Mouse (Mus musculus) liver, embryonic 14.5 days (tissue): ENCODE results near the gene Shld1. TPM values are rescaled to one million over a fixed set of nuclear protein-coding genes. Genes with fewer than 3 reads are reported as not detected.

Source experiments
- ATAC-seq: fragments of 200-750 bp; cut with Nextera tagmentation; 2 replicates; pipeline ENCODE4 v1.8.0; 2017; ENCODE audit warnings: moderate number of reproducible peaks, mild to moderate bottlenecking, moderate library complexity; ENCODE audit not compliant: insufficient read depth
- DNase-seq, 3 experiments: peaks; one replicate each; pipeline ENCODE4 v3.0.0-alpha.2; 2012 to 2013; ENCODE audit warnings: low read depth in 3 of 3, low spot score in 3 of 3
- H3K27ac ChIP-seq: fragments of 300-500 bp; sonication (generic); 2 replicates; pipeline ENCODE4 v1.5.1; 2014; ENCODE audit warnings: moderate library complexity, mild to moderate bottlenecking, control low read depth, inconsistent platforms
- H3K27me3 ChIP-seq: fragments of 300-500 bp; sonication (generic); 2 replicates; pipeline ENCODE4 v1.6.1; 2014; ENCODE audit warnings: mild to moderate bottlenecking, low read length, moderate library complexity; ENCODE audit not compliant: control insufficient read depth, insufficient read depth
- H3K36me3 ChIP-seq: fragments of 300-500 bp; sonication (generic); replicated peaks from 2 replicates; pipeline ENCODE4 v1.6.1; 2014; ENCODE audit warnings: low read depth; ENCODE audit not compliant: control insufficient read depth, insufficient read depth
- H3K4me1 ChIP-seq, 2 experiments: fragments of 200-500 bp in 1 of 2; fragments of 300-500 bp in 1 of 2; sonication (generic) in 1 of 2; replicated peaks; 2 replicates each; pipeline ENCODE4 v1.6.1; 2012 to 2014; ENCODE audit warnings: antibody characterized with exemption in 1 of 2, inconsistent platforms in 1 of 2, low read length in 1 of 2; ENCODE audit not compliant: control insufficient read depth in 2 of 2, insufficient read depth in 2 of 2
- H3K4me2 ChIP-seq: fragments of 300-500 bp; sonication (generic); 2 replicates; pipeline ENCODE4 v1.6.1; 2014; ENCODE audit warnings: low read depth, mild to moderate bottlenecking, control low read depth, moderate library complexity
- H3K4me3 ChIP-seq, 2 experiments: fragments of 200-500 bp in 1 of 2; fragments of 300-500 bp in 1 of 2; sonication (generic) in 1 of 2; 2 replicates each; pipeline ENCODE4 v1.5.1; 2012 to 2014; ENCODE audit warnings: low read depth in 2 of 2, low read length in 2 of 2, mild to moderate bottlenecking in 2 of 2, control low read depth in 1 of 2, inconsistent platforms in 1 of 2, moderate library complexity in 1 of 2; ENCODE audit not compliant: insufficient read depth in 1 of 2
- H3K9ac ChIP-seq: fragments of 300-500 bp; sonication (generic); replicated peaks from 2 replicates; pipeline ENCODE4 v1.6.1; 2014; ENCODE audit warnings: mild to moderate bottlenecking, control low read depth, moderate library complexity
- H3K9me3 ChIP-seq: fragments of 300-500 bp; sonication (generic); 2 replicates; pipeline ENCODE4 v1.6.1; 2016; ENCODE audit warnings: low read length, mixed read lengths; ENCODE audit not compliant: control insufficient read depth
- CTCF ChIP-seq: IDR thresholded peaks from 2 replicates; pipeline ENCODE4 v1.5.1; 2016; ENCODE audit warnings: antibody characterized with exemption, low read depth, control low read depth
- EP300 ChIP-seq: IDR thresholded peaks from 2 replicates; pipeline ENCODE4 v1.6.1; 2016; ENCODE audit warnings: antibody characterized with exemption, low read depth
- WGBS: fragments of 180-500 bp; shearing (Covaris S2); extraction: QIAGEN DNeasy Blood & Tissue Kit; methylation state at CpG from one replicate; pipeline ENCODE4 v1.1.7; 2014; ENCODE audit not compliant: insufficient replicate concordance; 5-methylcytosine and 5-hydroxymethylcytosine counted together
- polyA plus RNA-seq, 2 experiments: library from polyadenylated mRNA; depleted of rRNA in 1 of 2; stranded (reverse) in 1 of 2; unstranded in 1 of 2; fragments of >200 nt; fragmentation: Nextera tagmentation in 1 of 2; extraction: Ambion mirVana in 1 of 2; gene quantifications; 2 replicates each; pipeline versions ENCODE4 v1.2.1 to v1.2.3; 2012 to 2014

Gene Shld1
- polyA plus RNA-seq, 2 experiments: 6.3 to 10.1 TPM

DNA sequence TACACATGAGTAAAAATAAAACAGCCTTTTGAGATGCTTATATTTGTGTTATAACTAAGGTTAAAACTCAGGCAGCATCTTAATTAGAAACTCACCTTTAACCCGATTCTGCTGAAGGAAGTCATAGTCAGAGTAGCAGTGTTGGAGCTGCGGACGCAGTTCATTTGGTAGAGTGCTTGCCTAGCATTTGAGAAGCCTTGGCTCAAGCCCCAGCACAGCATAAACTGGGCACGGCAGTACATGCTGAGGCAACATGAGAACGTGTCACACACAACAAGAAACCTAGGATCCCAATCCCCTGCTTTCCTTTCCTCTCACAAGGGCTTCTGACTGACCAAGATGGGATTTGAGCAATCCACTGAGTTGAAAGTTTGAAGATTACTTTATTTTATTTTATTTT is 58.1 kb downstream of the Shld1 start:
- Histone ChIP-seq H3K4me1 (no peaks in the 10 kb centered on the region), H3K9me3 (no peaks in the 10 kb centered on the region), H3K27ac (no peak overlapping the region), H3K4me3 (no peak overlapping the region), H3K9ac (no peak overlapping the region), H3K36me3 (no peaks in the 10 kb centered on the region), H3K4me2 (no peak overlapping the region), H3K27me3 (no peaks in the 10 kb centered on the region)
- WGBS: 70% methylated on average over 5 of the region's 5 CpGs
- TF ChIP-seq CTCF (no peak), EP300 (no peak)
- no peak for ATAC-seq
- DNase-seq: no peak

DNA sequence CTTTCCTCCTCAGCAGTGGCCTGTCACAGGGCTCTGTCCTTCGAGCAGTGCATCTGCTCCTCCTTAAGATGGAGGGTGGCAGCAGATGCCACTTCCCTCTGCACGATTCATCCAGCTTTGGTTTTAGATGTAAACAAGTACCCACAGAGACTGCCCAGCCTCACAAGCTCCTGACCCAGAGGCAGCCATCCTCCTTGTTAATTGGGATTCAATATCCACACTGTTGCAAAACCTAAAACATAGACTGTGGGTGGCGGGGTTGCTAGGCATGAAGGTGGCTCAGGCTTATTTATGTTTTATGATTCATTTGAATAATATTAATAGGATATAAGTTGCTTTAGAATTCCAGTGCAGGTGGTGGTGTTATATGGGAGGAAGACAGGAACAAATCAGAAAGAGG is 59.4 kb downstream of the Shld1 start:
- no peaks in the 10 kb centered on the region for H3K9me3 ChIP-seq
- H3K27ac ChIP-seq: no peak overlapping the region
- no peak for TF ChIP-seq CTCF
- TF ChIP-seq EP300: no peak
- DNase-seq: no peak
- no peaks in the 10 kb centered on the region for H3K4me1 ChIP-seq
- no peaks in the 10 kb centered on the region for H3K27me3 ChIP-seq
- no peak overlapping the region for H3K4me3 ChIP-seq
- H3K9ac ChIP-seq: no peak overlapping the region
- no peak overlapping the region for H3K4me2 ChIP-seq
- H3K36me3 ChIP-seq: no peaks in the 10 kb centered on the region
- no peak for ATAC-seq
- WGBS: 58% methylated on average over 3 of the region's 3 CpGs

DNA sequence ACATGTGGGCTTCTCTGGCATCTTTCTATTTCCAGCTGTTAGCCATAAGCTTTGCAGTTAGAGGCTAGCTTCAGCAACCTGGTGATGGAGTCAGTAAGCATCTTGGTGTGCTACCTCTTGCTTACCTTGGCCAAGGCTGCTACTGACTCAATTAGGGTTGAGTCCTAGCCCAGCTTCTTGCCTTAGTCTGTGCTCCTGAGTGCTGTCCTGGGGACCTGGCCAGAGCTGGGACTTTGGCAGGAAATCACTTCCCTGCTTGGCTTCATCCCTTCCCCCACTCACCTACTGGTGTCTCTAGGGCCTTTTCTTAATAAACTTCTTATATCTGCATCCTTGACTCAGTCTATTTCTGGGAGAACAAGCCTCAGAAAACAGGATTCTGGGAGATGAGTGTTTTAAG is 64.0 kb downstream of the Shld1 start:
- Histone ChIP-seq H3K27me3 (no peaks in the 10 kb centered on the region), H3K36me3 (no peaks in the 10 kb centered on the region), H3K4me3 (no peak overlapping the region), H3K4me1 (no peaks in the 10 kb centered on the region), H3K9ac (no peak overlapping the region), H3K4me2 (no peak overlapping the region), H3K9me3 (no peaks in the 10 kb centered on the region), H3K27ac (no peak overlapping the region)
- TF ChIP-seq CTCF (no peak), EP300 (no peak)
- ATAC-seq: no peak
- DNase-seq: no peak

DNA sequence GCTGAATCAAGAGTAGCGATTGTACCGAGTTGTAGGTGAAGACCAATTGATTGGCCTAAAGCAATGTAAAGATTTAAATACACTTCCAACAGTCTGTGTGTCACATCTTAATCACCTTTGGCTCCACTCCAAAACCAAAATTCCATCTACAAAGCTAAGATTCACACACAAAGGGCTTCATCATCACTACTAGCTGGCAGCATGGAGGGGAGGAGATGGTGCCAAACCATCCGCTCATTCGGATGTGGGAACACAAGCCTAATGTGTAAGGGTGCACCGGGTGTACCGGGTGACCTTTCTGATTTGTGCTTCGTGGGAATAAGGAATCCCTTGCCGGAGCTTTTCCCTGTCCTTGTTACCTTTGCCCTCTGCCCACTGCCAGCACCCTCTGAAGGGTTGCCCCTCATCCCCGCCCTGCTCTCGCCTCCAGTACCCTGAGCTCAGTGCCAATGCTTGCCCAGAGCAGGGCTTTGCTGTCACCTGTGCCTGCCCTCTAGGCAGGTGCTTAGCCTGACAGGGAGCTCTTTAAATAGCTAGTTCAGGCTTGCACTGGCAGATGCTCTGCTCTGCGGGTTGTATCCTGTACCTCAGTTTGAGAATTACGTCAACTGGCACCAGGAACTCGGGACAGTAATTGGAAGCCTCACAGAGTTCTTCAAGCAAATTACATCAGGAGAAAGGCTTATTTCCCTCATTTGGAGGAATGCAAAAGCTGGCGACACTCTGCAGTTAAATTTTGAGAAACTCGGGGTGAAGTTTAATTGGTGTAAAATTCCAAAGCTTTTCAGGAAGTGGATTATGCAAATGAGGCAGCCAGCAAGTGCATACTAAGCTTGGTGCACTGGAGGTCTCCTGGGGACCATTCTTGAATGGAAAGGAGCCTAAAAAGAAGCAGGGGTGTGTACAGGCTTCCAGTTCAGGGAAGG is 64.7 kb downstream of the Shld1 start:
- no peaks in the 10 kb centered on the region for H3K36me3 ChIP-seq
- no peak overlapping the region for H3K4me2 ChIP-seq
- no peak overlapping the region for H3K9ac ChIP-seq
- H3K27ac ChIP-seq: no peak overlapping the region
- H3K9me3 ChIP-seq: no peaks in the 10 kb centered on the region
- TF ChIP-seq CTCF (no peak), EP300 (no peak)
- DNase-seq: no peak
- H3K27me3 ChIP-seq: no peaks in the 10 kb centered on the region
- no peak for ATAC-seq
- H3K4me3 ChIP-seq: no peak overlapping the region
- WGBS: 66% methylated on average over 15 of the region's 15 CpGs
- H3K4me1 ChIP-seq: no peaks in the 10 kb centered on the region

DNA sequence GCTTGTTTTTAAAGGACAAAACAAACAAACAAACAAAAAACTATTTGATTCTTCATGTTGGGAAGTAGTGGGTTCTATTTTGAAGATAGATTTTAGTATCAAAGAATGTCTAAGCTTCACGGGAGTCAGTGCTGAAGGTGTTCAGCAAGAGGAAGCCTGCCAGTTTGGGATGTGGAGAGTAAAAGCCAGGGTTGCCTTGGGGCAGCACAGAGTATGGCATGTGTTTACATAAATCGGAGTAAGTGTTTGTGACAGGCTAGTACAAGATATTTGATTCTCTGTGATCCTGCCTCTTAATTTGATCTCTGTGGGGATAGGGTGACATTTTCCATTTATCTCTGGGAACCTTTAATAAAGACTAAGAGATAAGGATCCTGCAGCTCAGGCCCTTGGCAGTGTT is 65.7 kb downstream of the Shld1 start:
- WGBS: 50% methylated on average over 2 of the region's 2 CpGs
- no peak overlapping the region for H3K4me3 ChIP-seq
- H3K4me1 ChIP-seq: no peaks in the 10 kb centered on the region
- H3K9me3 ChIP-seq: no peaks in the 10 kb centered on the region
- no peaks in the 10 kb centered on the region for H3K27me3 ChIP-seq
- H3K27ac ChIP-seq: no peak overlapping the region
- ATAC-seq: no peak
- DNase-seq: no peak
- no peaks in the 10 kb centered on the region for H3K36me3 ChIP-seq
- no peak overlapping the region for H3K4me2 ChIP-seq
- no peak overlapping the region for H3K9ac ChIP-seq
- TF ChIP-seq EP300 (no peak), CTCF (no peak)
